Comparison of ENCODE assay signal across 13 mouse cellular contexts in genomic region chr1:98171291-98171690, GRCm38 (mm10).
"Had no signal": no experiment of that assay in that cellular context is flagged by ENCODE, and none has a peak within 500 bp of the region (broad histone marks: within the 10 kb centered on the region; RNA-seq: fewer than 3 reads in every experiment).

No protein-coding gene starts in this region.

- H3K36me3 ChIP-seq: midbrain, embryonic 10.5 days; midbrain, embryonic 12.5 days; neural tube, embryonic 12.5 days; stomach, embryonic 15.5 days had no signal

- H3K4me3 ChIP-seq: midbrain, embryonic 10.5 days; midbrain, embryonic 12.5 days; neural tube, embryonic 12.5 days; stomach, embryonic 15.5 days had no signal

- DNase-seq: lung, adult 18-20 months; lung, embryonic 14.5 days; lung, postnatal 10 days; lung, postnatal 4 days; midbrain, embryonic 14.5 days; right cerebral cortex, postnatal 14 days; thymus, adult 2 months; thymus, postnatal 14 days; thymus, postnatal 36 days had no signal

- H3K27me3 ChIP-seq: midbrain, embryonic 12.5 days; neural tube, embryonic 12.5 days; stomach, embryonic 15.5 days had no signal

- H3K4me2 ChIP-seq: lung, embryonic 14.5 days; midbrain, embryonic 12.5 days; neural tube, embryonic 12.5 days; stomach, embryonic 15.5 days had no signal
